Mouse (Mus musculus): ENCODE data around the gene Lsg1.

The Lsg1 gene

GRCm38 (mm10) chr16:30552621-30553338 lies 34.6 kb downstream of the Lsg1 start:
- DNase-seq (ENCODE audit: extremely low spot score, low read depth, low spot score): no peak

GRCm38 (mm10) chr16:30550748-30551192 lies 36.6 kb downstream of the Lsg1 start, which contains the start of gene Tmem44:
Gene Tmem44 (minus strand): TSS chr16:30550842.
- DNase-seq (ENCODE audit: extremely low spot score, low read depth, low spot score): no peak

- peak; percentile 26 for DNase-seq (ENCODE audit: extremely low spot score, low read depth, low spot score)
Observed at GRCm38 (mm10) chr16:30549966-30550747, 37.2 kb downstream of the Lsg1 start.

- no peak for DNase-seq (ENCODE audit: extremely low spot score, low read depth, low spot score)
Observed at GRCm38 (mm10) chr16:30549516-30549915, 37.9 kb downstream of the Lsg1 start.

GRCm38 (mm10) chr16:30548291-30548690 lies 39.1 kb downstream of the Lsg1 start:
- no peak for DNase-seq (ENCODE audit: extremely low spot score, low read depth, low spot score)

GRCm38 (mm10) chr16:30544693-30545092 lies 42.7 kb downstream of the Lsg1 start:
- no peak for DNase-seq (ENCODE audit: extremely low spot score, low read depth, low spot score)

GRCm38 (mm10) chr16:30543386-30543785 lies 44.0 kb downstream of the Lsg1 start:
- DNase-seq (ENCODE audit: extremely low spot score, low read depth, low spot score): no peak

GRCm38 (mm10) chr16:30542826-30543225 lies 44.6 kb downstream of the Lsg1 start:
- DNase-seq (ENCODE audit: extremely low spot score, low read depth, low spot score): no peak

GRCm38 (mm10) chr16:30540107-30541001 lies 47.0 kb downstream of the Lsg1 start:
- DNase-seq (ENCODE audit: extremely low spot score, low read depth, low spot score): no peak

GRCm38 (mm10) chr16:30539433-30539832 lies 48.0 kb downstream of the Lsg1 start:
- no peak for DNase-seq (ENCODE audit: extremely low spot score, low read depth, low spot score)

- DNase-seq (ENCODE audit: extremely low spot score, low read depth, low spot score): no peak
Observed at GRCm38 (mm10) chr16:30535075-30535474, 52.3 kb downstream of the Lsg1 start.

- DNase-seq (ENCODE audit: extremely low spot score, low read depth, low spot score): no peak
Observed at GRCm38 (mm10) chr16:30533592-30533991, 53.8 kb downstream of the Lsg1 start.

- DNase-seq (ENCODE audit: extremely low spot score, low read depth, low spot score): no peak
Observed at GRCm38 (mm10) chr16:30532929-30533328, 54.5 kb downstream of the Lsg1 start.

- no peak for DNase-seq (ENCODE audit: extremely low spot score, low read depth, low spot score)
Observed at GRCm38 (mm10) chr16:30531761-30532406, 55.5 kb downstream of the Lsg1 start.

GRCm38 (mm10) chr16:30530815-30531214 lies 56.6 kb downstream of the Lsg1 start:
- DNase-seq (ENCODE audit: extremely low spot score, low read depth, low spot score): no peak

- no peak for DNase-seq (ENCODE audit: extremely low spot score, low read depth, low spot score)
Observed at GRCm38 (mm10) chr16:30528386-30528785, 59.0 kb downstream of the Lsg1 start.

- DNase-seq (ENCODE audit: extremely low spot score, low read depth, low spot score): no peak
Observed at GRCm38 (mm10) chr16:30527889-30528288, 59.5 kb downstream of the Lsg1 start.

- DNase-seq (ENCODE audit: extremely low spot score, low read depth, low spot score): no peak
Observed at GRCm38 (mm10) chr16:30525756-30526155, 61.6 kb downstream of the Lsg1 start.

- DNase-seq (ENCODE audit: extremely low spot score, low read depth, low spot score): no peak
Observed at GRCm38 (mm10) chr16:30524481-30524880, 62.9 kb downstream of the Lsg1 start.

- DNase-seq (ENCODE audit: extremely low spot score, low read depth, low spot score): no peak
Observed at GRCm38 (mm10) chr16:30522253-30522940, 65.0 kb downstream of the Lsg1 start.

Measured in hindlimb bud, embryonic 11.5 days (tissue).